Mouse (Mus musculus) testis, adult 2 months (tissue): ENCODE data around the gene Pck1.

ENCODE experiments used
- CTCF ChIP-seq: fragments of 200-500 bp; IDR thresholded peaks from 2 replicates; pipeline ENCODE4 v1.5.1; 2012; ENCODE audit warnings: low read depth, mild to moderate bottlenecking, inconsistent platforms, low read length, moderate library complexity; ENCODE audit not compliant: control insufficient read depth, insufficient read depth, insufficient replicate concordance
- POLR2A ChIP-seq: fragments of 200-500 bp; IDR thresholded peaks from 2 replicates; pipeline ENCODE4 v1.6.1; 2012; ENCODE audit warnings: low read depth, mild to moderate bottlenecking, inconsistent platforms, low read length, moderate library complexity; ENCODE audit not compliant: control insufficient read depth

- TF ChIP-seq POLR2A (no peak), CTCF (no peak)
Measured at GRCm38 (mm10) chr2:173129111-173129510, 23.7 kb upstream of the Pck1 start.
